Mouse (Mus musculus) limb, embryonic 10.5 days (tissue): ENCODE results near the gene Zp3. TPM values are rescaled to one million over a fixed set of nuclear protein-coding genes. Genes with fewer than 3 reads are reported as not detected.

Source experiments
- DNase-seq: peaks from one replicate; pipeline ENCODE4 v3.0.0-alpha.2; 2017; ENCODE audit warnings: low spot score
- H3K27ac ChIP-seq: fragments of 300-500 bp; sonication (generic); 2 replicates; pipeline ENCODE4 v1.5.1; 2016; ENCODE audit warnings: mild to moderate bottlenecking
- H3K27me3 ChIP-seq: fragments of 300-500 bp; sonication (generic); 2 replicates; pipeline ENCODE4 v1.6.1; 2016; ENCODE audit warnings: low read depth, mild to moderate bottlenecking; ENCODE audit not compliant: poor library complexity, severe bottlenecking
- H3K36me3 ChIP-seq: fragments of 300-500 bp; sonication (generic); 2 replicates; pipeline ENCODE4 v1.6.1; 2016; ENCODE audit warnings: mild to moderate bottlenecking, moderate library complexity
- H3K4me1 ChIP-seq: fragments of 300-500 bp; sonication (generic); 2 replicates; pipeline ENCODE4 v1.6.1; 2016
- H3K4me3 ChIP-seq: fragments of 300-500 bp; sonication (generic); 2 replicates; pipeline ENCODE4 v1.5.1; 2016; ENCODE audit warnings: mild to moderate bottlenecking, moderate library complexity
- H3K9me3 ChIP-seq: fragments of 300-500 bp; sonication (generic); replicated peaks from 2 replicates; pipeline ENCODE4 v1.6.1; 2016; ENCODE audit warnings: mild to moderate bottlenecking
- WGBS: fragments of 180-500 bp; shearing (Covaris S2); methylation state at CpG from one replicate; pipeline ENCODE4 v1.1.7; 2016; 5-methylcytosine and 5-hydroxymethylcytosine counted together
- polyA plus RNA-seq: library from polyadenylated mRNA; unstranded; fragments of >200 nt; fragmentation: Nextera tagmentation; extraction: Ambion mirVana; gene quantifications from 2 replicates; pipeline ENCODE4 v1.2.1, GENCODE M21; 2016

Gene Zp3
- polyA plus RNA-seq, 1 experiment from 2014 or later = not detected

DNA sequence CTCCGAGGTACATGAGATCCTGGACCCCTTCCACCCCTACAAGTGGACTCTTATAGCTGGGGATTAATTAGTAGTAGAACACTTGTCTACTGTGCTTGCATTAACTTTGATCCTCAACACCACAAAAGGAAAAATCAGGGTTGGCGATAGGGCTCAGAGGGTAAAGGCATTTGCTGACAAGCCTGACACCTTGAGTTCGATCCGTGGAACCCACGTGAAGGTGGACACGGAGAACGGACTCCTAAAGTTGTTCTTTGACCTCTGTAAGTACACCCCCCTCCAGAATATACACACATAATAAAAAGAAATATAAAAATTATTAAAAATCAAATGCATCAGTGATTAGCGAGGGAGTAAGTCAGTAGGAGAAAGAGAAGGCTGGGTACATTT is 14.4 kb downstream of the Zp3 start:
- WGBS = 68% methylated on average over 8 of the region's 8 CpGs
- Histone ChIP-seq H3K9me3 (no peaks in the 10 kb centered on the region), H3K27me3 (no peaks in the 10 kb centered on the region), H3K4me1 (peaks cover 11% of the 10 kb centered on the region), H3K36me3 (peaks cover 33% of the 10 kb centered on the region), H3K4me3 (peak overlapping the region; percentile 88), H3K27ac (no peak overlapping the region; the same call in 1 of the 2 replicates)
- no peak for DNase-seq

DNA sequence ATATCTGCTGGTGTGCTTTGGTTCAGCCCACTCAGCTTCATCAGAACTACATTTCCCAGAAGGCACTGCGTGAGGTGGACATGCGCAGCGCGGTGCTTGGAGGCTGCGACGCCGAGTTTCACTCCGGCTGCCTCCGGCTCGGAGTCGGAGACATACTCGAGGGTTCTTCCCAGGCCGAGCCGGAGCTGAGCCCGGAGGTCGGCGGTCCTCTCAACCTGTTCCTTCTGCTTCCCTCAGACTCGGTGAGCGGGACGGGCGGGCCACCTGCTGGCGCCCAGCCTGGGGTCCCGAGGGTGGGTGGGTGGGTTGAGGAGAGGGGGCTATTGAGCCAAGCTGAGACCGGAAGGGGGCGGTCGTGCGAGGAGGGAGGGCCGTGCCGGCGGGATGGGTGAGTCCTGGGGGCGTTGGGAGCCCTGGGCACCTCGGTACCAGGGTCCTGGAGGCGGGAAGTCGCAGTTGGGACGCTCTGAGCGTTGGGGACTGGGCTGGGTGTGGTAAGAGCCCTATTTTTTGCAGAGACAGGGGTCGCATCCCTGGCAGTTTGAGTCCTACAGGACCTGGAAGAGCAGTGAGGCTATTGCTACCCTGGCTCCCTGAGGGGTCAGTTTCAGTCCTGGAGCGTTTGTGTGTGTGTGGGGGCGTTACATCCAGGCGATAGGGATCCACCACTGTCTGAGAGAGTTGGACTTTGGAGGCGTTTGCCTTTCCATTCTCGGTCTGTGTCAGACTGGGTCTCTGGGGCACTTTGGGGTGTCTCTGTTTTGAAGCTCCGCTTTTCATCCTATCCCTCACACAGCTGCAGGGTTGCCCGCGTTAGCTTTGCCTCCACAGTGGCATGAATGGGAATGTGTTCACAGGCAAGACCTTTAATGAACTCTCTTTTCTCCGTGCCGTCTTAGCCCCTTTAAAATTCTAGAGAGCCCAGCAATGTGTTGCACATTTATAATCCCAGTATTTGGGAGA is 15.1 kb downstream of the Zp3 start, which contains the start of gene Dtx2:
TSS of gene Dtx2 (plus strand) at position 76 of the 963 bp plus-strand sequence.
- Histone ChIP-seq H3K4me3 (peak within 1 kb of the TSS; percentile 88), H3K4me1 (peaks cover 11% of the 10 kb centered on the region), H3K36me3 (peaks cover 40% of the 10 kb centered on the region), H3K27ac (peak within 1 kb of the TSS; percentile 94), H3K27me3 (no peaks in the 10 kb centered on the region), H3K9me3 (no peaks in the 10 kb centered on the region)
- DNase-seq = peak; percentile 89
- under 1% methylated on average over 47 of the region's 47 CpGs for WGBS

DNA sequence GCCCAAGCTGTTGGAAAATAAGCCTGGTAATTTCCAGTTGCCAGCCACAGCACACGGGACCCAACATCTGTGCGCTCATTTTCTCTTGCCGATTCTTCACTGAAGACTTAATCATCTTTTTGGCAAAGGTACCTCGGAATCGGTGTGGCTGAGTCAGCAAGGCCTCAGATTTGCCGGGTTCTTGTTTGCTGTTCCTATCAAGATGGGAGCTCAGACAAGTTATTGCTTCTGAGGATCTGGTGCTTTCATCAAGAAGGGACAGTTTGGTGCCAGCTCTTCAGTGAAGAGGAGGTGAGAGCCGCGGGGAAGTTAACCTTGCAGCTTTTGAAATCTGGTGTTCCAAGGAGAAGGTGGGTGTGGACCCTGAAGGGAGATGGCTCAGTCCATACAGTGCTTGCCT is 16.3 kb downstream of the Zp3 start:
- Histone ChIP-seq H3K4me1 (peaks cover 11% of the 10 kb centered on the region), H3K4me3 (0 out of 2 replicates have a peak overlapping the region, but pooled peaks have one; percentile 88), H3K9me3 (no peaks in the 10 kb centered on the region), H3K36me3 (peaks cover 49% of the 10 kb centered on the region), H3K27me3 (no peaks in the 10 kb centered on the region), H3K27ac (no peak overlapping the region)
- DNase-seq = no peak
- 94% methylated on average over 8 of the region's 8 CpGs for WGBS

DNA sequence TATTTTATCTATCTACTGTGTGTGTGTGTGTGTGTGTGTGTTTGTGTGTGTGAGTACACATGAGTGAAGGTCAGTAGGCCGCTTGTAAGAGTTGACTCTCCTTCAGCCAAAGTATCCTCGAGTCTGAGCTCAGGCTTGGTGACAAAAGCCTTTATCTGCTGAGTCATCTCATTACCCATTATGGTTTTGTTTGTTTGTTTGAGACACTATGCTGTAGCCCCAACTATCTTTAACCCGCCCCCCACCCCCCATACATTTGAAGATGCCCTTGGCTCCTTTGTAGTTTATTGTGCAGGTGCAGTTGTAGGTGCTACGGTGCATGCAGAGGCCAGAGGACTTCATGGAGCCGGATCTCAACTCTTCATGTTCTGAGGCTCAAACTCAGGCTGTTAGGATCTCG is 21.3 kb downstream of the Zp3 start:
- Histone ChIP-seq H3K27me3 (no peaks in the 10 kb centered on the region), H3K27ac (no peak overlapping the region), H3K36me3 (peaks cover 73% of the 10 kb centered on the region), H3K4me1 (peaks cover 20% of the 10 kb centered on the region), H3K4me3 (no peak overlapping the region), H3K9me3 (no peaks in the 10 kb centered on the region)
- WGBS = 94% methylated on average over 6 of the region's 6 CpGs
- DNase-seq = no peak

DNA sequence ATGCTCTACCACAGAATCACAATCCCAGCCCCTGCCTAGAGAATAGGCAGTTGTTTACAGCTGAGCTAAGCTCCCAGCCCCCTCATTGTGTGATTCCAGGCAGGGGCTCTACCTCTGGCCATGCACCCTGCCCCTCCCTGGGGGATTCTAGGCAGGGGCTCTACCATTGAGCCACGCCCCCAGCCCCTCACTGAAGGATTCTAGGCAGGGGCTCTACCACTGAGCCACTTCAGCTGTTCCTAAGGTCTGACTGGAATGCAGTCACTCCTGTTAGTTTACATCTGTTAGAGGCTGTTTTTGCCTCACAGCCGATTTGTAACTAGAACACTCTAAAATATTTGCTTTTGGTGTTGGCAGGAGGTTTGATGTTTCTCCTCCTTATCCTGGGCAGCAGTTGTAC is 22.4 kb downstream of the Zp3 start:
- no peaks in the 10 kb centered on the region for H3K9me3 ChIP-seq
- H3K27ac ChIP-seq = no peak overlapping the region
- no peaks in the 10 kb centered on the region for H3K27me3 ChIP-seq
- H3K4me1 ChIP-seq = peaks cover 20% of the 10 kb centered on the region
- no peak for DNase-seq
- no peak overlapping the region for H3K4me3 ChIP-seq
- H3K36me3 ChIP-seq = peaks cover 62% of the 10 kb centered on the region
- WGBS = 73% methylated on average over 2 of the region's 2 CpGs

DNA sequence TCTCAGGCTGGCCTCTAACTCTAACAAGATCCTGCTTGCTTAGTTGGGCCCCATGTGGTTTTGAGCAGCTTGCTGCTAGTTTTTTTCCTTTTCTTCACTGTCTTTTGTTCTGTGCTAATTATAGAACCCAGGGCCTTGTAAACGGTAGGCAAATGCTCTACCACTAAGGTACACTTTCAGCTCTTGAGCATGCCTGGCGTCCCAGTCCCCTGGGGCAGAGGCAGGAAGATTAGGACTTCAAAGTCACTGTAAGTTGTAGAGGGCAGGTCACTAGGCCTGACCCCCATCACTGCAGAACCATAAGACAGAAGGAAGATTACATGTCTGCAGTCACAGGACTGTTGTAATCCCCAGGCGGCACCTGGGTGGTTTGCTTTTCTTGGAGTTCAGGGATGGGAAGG is 22.9 kb downstream of the Zp3 start:
- Histone ChIP-seq H3K4me1 (peaks cover 20% of the 10 kb centered on the region), H3K27me3 (no peaks in the 10 kb centered on the region), H3K36me3 (peaks cover 58% of the 10 kb centered on the region), H3K27ac (no peak overlapping the region), H3K9me3 (no peaks in the 10 kb centered on the region), H3K4me3 (no peak overlapping the region)
- DNase-seq = no peak
- WGBS = 13% methylated on average over 3 of the region's 3 CpGs

DNA sequence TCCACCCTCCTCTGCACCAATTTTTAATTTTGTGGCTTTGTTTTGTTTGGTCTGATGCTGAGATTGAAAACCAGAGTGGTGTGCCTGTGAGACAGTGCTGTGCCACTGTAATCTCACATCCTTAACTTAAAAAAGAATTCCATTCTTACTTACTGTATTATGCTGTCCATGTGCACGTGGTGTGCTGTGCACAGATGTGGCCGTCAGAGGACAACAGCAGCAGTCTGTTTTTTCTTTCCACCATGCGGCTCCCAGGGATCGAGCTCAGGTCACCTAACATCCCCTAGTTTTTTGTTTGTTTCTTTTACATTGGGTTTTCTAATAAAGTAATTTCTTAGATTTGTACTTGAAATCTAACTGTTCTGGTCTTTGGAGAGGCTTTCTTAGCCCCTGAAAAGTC is 24.6 kb downstream of the Zp3 start:
- Histone ChIP-seq H3K9me3 (no peaks in the 10 kb centered on the region), H3K4me3 (no peak overlapping the region), H3K4me1 (peaks cover 20% of the 10 kb centered on the region), H3K27ac (no peak overlapping the region), H3K36me3 (peaks cover 46% of the 10 kb centered on the region), H3K27me3 (no peaks in the 10 kb centered on the region)
- WGBS = 86% methylated on average over 4 of the region's 4 CpGs
- DNase-seq = no peak

DNA sequence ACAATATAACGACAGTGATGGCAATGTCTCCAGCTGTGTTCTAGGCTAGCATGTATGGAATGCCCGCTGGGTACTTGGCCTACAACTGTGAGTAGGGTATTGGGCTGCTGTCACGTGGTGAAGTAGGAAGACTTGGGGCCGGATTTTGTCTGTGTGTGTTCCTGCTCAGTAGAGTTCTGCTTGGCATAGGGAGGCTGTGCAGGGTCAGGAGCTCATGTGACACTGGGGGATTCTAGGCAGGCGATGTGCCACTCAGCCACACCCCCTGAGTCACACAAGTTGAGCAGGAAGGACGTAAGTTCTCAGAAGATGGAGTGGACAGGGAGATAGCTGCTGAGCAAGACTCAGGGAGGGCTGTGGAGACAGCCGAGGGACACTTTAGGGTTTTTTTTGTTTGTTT is 27.8 kb downstream of the Zp3 start:
- no peaks in the 10 kb centered on the region for H3K27me3 ChIP-seq
- peaks cover 13% of the 10 kb centered on the region for H3K4me1 ChIP-seq
- DNase-seq = no peak
- peaks cover 46% of the 10 kb centered on the region for H3K36me3 ChIP-seq
- H3K27ac ChIP-seq = no peak overlapping the region
- H3K9me3 ChIP-seq = no peaks in the 10 kb centered on the region
- no peak overlapping the region for H3K4me3 ChIP-seq
- WGBS = 81% methylated on average over 7 of the region's 7 CpGs

DNA sequence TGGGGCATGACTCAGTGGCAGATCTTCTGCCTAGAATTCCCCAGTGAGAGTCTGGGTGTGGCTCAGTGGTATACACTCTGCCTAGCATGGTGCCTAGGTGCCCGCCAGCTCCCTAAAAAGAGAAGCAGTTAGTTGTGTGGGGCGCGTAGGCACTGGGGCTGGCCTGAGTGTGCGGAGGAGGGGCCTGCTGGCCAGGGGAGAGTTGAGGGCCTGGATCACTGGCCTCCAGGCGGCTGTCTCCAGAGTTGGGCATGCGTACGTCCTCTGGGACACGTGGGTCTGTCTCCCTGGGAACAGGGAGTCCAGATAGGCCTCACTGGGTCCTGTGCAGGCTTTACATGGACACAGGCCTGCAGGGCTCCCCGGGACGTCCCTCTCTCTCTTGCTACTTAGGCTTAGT is 35.0 kb downstream of the Zp3 start:
- no peaks in the 10 kb centered on the region for H3K9me3 ChIP-seq
- no peaks in the 10 kb centered on the region for H3K4me1 ChIP-seq
- peaks cover 74% of the 10 kb centered on the region for H3K36me3 ChIP-seq
- H3K27me3 ChIP-seq = no peaks in the 10 kb centered on the region
- no peak for DNase-seq
- H3K27ac ChIP-seq = no peak overlapping the region
- WGBS = 90% methylated on average over 10 of the region's 10 CpGs
- H3K4me3 ChIP-seq = no peak overlapping the region

DNA sequence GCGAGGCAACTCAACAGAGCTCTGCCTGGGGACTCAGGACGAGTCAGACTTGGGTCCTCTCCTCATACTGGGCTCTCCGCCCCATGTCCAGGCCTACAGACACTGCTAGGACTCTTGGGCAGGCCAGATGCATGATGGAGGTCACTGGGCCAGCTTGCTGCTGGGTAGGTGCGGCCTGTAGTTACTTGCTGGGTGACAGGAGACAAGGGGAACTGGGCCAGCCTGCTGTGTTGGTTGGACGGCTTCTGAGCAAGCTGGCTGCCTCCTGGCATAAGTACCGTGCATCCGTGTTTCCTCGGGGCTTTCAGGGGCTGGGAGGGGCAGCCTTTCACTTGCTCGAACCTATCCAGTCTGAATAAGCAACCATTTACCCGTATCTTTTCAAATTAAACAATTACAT is 35.7 kb downstream of the Zp3 start:
- Histone ChIP-seq H3K27me3 (no peaks in the 10 kb centered on the region), H3K36me3 (peaks cover 74% of the 10 kb centered on the region), H3K27ac (no peak overlapping the region), H3K4me1 (no peaks in the 10 kb centered on the region), H3K4me3 (no peak overlapping the region), H3K9me3 (no peaks in the 10 kb centered on the region)
- DNase-seq = no peak
- 88% methylated on average over 10 of the region's 10 CpGs for WGBS

DNA sequence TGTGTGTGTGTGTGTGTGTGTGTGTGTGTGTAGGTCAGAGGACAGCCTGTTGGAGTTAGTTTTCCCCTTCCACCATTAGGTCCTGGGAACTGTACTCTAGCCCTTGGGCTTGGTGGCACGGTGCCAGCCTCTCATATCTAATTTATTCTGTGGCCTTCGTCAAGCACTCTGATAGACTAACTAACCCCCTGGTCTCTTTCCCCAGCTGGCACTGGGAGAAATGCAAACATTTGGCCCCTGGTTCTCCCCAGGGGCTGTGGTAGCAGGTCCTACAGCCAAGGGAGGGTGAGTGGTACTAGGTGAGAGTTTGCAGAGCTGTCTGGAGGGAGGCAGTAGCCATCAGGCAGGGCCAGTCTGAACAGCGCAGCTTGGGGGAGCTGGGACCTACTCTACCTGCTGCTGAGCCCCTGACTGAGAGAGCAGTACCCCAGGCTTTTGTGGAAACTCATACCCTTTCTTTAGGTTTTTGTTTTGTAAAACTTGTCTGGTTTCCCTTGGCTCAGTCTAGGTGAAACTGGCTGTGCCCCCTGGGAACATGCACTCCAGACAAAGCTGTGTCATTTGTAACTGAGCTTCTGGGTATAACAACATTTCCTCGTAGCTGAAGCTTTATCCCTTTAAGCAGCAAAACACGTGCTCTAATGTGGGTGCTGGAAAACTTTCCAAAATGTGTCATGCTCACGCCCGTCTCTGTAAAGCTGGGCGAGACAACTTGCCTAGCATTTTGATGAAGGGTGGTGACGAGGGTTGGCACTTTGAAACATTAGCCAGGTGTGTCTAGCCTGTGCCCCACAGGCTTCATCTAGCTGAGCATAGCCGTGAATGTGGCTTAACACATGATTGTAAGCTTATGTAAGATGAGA is 36.3 kb downstream of the Zp3 start:
- Histone ChIP-seq H3K27me3 (no peaks in the 10 kb centered on the region), H3K27ac (no peak overlapping the region), H3K9me3 (no peaks in the 10 kb centered on the region), H3K4me1 (no peaks in the 10 kb centered on the region), H3K4me3 (no peak overlapping the region), H3K36me3 (peaks cover 74% of the 10 kb centered on the region)
- WGBS = 87% methylated on average over 10 of the region's 10 CpGs
- DNase-seq = no peak

DNA sequence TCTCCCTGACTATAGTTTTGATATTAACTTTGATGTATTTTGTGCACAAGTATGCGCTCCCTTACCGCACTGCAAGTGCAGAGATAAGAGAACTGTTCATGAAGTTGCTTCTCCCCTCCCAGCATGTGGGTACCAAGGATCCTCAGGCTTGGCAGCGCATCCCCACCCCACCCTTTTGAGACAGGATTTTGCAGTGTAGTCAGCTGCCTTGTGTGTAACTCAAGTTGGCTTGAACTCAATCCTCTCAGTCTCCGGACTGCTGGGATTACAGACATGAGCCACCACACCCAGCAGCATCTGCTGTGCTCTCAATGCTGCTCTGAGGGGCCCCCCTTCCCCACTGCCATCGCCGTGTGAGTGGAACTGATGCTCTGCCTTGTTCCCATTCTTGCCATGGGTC is 37.4 kb downstream of the Zp3 start:
- Histone ChIP-seq H3K27ac (no peak overlapping the region), H3K4me1 (no peaks in the 10 kb centered on the region), H3K9me3 (no peaks in the 10 kb centered on the region), H3K27me3 (no peaks in the 10 kb centered on the region), H3K4me3 (no peak overlapping the region), H3K36me3 (peaks cover 72% of the 10 kb centered on the region)
- DNase-seq = no peak
- 93% methylated on average over 6 of the region's 6 CpGs for WGBS

DNA sequence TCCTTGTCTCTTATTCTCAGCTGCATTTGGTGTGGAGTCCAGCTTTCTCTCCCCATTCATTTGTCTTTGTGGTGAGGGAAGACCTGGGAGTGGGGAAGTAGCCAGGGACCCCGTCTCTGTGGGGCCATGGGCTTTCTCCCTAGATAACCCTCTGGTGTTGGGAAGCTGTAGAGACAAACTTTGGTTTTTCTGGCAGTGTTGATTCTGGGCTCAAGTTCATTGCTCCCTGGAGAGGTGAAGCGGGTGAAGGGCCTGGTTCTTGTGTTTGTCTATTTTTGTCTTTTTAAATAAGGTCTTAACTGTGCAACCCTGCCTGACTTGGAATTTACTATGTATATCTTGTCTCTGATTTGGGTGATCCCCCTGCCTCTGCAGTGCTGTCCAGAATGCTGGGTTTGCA is 38.8 kb downstream of the Zp3 start:
- H3K27ac ChIP-seq = no peak overlapping the region
- no peaks in the 10 kb centered on the region for H3K4me1 ChIP-seq
- no peaks in the 10 kb centered on the region for H3K9me3 ChIP-seq
- H3K27me3 ChIP-seq = no peaks in the 10 kb centered on the region
- DNase-seq = no peak
- no peak overlapping the region for H3K4me3 ChIP-seq
- 91% methylated on average over 2 of the region's 2 CpGs for WGBS
- peaks cover 64% of the 10 kb centered on the region for H3K36me3 ChIP-seq
